Mouse (Mus musculus): Measurements from ENCODE around the gene Agr3. TPM values are rescaled to one million over a fixed set of nuclear protein-coding genes. Genes with fewer than 3 reads are reported as not detected.

Agr3 gene
- not detected in 2 replicates for total RNA-seq (2015; ENCODE audit: low replicate concordance)
- not detected in 2 replicates for total RNA-seq (2017; ENCODE audit: low replicate concordance)

DNA sequence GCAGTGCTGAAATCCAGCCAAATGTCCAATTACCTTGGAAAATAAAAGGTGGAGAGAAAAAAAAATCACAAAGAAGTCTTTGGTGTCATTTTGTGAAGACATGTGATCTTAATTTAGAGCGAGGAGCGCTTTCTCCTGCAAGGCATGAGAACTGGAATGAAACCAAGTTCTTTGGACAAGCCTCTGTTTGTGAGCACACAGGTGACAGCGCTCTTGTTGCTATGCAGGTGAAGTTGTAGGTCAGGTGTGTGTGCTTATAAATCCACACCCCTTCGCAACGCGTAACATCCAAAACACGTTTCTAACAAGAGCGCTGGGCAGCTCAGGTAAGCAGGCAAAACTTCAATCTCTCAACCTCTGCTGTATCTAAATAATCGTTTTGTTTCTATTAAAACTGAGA is at the start of gene Agr3:
Gene Agr3 (plus strand): TSS at position 219 of the 400 bp plus-strand sequence.
- no peak for ATAC-seq (replicated peaks; ENCODE audit: low FRiP score, poor library complexity, severe bottlenecking)

- no peak for ATAC-seq (replicated peaks; ENCODE audit: low FRiP score, poor library complexity, severe bottlenecking)
These were observed 40.4 kb upstream of the Agr3 start for GRCm38 (mm10) chr12:35884892-35885558.

- no peak for ATAC-seq (replicated peaks; ENCODE audit: low FRiP score, poor library complexity, severe bottlenecking)
These were observed 36.0 kb upstream of the Agr3 start for GRCm38 (mm10) chr12:35889383-35889782.

GRCm38 (mm10) chr12:35890756-35891155 is 34.7 kb upstream of the Agr3 start:
- ATAC-seq (replicated peaks; ENCODE audit: low FRiP score, poor library complexity, severe bottlenecking): no peak

- no peak for ATAC-seq (replicated peaks; ENCODE audit: low FRiP score, poor library complexity, severe bottlenecking)
These were observed 31.0 kb upstream of the Agr3 start for GRCm38 (mm10) chr12:35894304-35894900.

DNA sequence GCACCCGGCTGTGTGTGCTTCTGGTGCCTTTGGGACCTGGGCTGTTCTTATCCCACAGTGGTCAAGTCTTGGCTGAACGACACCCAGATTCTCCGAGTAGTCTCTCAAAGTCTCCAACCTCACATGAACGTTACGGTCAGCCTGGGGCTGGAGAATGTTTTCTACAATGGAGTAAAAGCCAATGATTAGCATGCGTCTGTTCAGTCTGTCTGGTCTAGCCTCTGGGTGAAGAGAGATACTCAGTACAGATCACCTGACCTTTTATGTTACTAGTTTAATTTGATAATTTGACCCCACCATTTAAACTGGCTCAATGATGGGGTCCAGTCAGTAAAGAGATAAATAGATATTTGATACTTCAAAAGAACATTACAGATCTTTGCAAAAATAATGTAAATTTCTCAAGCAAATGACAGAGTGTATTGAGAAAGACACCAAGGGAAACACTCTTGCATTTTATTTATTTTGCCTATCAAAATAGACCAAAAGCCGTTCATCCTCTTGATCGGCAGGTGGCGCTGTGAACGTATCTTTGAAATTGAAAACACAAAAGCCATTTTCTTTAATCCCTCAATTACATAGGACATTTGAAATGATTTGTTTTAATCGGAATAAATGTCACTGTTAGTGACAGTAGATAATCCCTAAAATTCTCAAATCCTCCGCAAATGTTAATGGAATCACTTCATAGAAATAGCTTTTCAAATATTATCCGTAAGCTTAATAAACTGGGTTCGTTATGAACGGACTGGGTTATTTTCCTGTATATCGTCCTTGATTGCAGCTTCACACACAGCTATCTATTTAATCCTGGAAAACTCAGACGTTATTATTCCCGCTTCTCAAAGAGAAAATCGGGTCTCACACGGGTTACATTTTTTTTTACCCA is 29.3 kb upstream of the Agr3 start:
- no peak for ATAC-seq (replicated peaks; ENCODE audit: low FRiP score, poor library complexity, severe bottlenecking)

GRCm38 (mm10) chr12:35896764-35897282 is 28.6 kb upstream of the Agr3 start:
- ATAC-seq (replicated peaks; ENCODE audit: low FRiP score, poor library complexity, severe bottlenecking): no peak

GRCm38 (mm10) chr12:35910632-35911031 is 14.8 kb upstream of the Agr3 start:
- no peak for ATAC-seq (replicated peaks; ENCODE audit: low FRiP score, poor library complexity, severe bottlenecking)

- no peak for ATAC-seq (replicated peaks; ENCODE audit: low FRiP score, poor library complexity, severe bottlenecking)
These were observed 9.6 kb upstream of the Agr3 start for GRCm38 (mm10) chr12:35915813-35916212.

DNA sequence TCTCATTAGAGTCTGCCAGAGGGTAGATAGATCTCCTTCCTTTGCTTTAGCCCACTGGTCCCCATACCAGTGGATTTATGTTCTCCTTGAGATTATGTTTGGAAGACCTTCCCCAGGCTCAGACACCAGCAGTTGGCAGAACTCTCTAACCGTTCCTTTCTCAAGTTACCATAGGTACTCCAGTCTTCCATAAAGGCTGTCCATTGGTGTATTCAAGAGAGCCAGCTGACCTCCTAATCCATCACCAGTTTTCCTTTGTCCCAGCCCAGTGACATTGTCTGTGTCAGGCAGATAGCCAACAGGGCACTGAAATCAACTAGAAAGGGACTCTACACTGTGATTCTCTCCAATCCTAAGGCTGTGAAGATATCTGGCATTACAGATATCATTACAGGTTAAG is 9.0 kb upstream of the Agr3 start:
- ATAC-seq (replicated peaks; ENCODE audit: low FRiP score, poor library complexity, severe bottlenecking): no peak

GRCm38 (mm10) chr12:35918031-35918430 is 7.4 kb upstream of the Agr3 start:
- no peak for ATAC-seq (replicated peaks; ENCODE audit: low FRiP score, poor library complexity, severe bottlenecking)

DNA sequence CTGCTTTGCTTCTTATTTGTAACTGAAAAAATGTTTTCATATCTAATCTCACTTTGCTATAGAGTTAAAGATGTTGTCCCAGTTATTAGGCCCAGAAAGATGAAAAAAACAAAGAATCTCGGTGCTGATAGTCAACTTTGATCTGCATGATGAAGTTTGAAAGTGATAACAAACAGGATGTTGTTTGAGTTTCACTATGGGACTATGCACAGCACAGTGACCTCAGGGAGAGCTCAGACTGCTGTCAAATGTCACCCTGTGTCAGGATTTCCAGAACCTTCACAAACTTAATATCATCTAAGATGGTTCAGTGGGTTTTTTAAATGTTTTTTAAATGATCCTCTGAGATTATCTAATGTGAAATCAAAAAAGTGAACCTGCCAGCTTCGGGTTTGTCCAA is 2.4 kb downstream of the Agr3 start:
- no peak for ATAC-seq (replicated peaks; ENCODE audit: low FRiP score, poor library complexity, severe bottlenecking)

DNA sequence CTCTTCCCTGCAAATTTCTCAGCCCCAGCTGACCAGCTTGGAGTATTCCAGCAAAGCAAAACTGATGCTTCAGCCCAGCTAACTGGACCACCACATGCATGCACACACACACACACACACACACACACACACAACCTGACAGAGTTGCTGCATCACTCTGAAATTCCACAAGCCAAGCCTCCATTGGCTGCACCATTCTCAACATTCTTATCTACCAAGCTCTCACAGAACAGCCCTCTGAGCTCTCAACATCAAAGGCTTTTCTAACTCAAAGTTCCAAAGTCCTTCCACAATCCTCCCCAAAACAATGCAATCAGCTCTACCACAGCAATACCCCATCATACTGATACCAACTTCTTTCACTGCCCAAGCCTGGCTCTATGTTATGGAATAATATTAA is 7.4 kb downstream of the Agr3 start:
- no peak for ATAC-seq (replicated peaks; ENCODE audit: low FRiP score, poor library complexity, severe bottlenecking)

DNA sequence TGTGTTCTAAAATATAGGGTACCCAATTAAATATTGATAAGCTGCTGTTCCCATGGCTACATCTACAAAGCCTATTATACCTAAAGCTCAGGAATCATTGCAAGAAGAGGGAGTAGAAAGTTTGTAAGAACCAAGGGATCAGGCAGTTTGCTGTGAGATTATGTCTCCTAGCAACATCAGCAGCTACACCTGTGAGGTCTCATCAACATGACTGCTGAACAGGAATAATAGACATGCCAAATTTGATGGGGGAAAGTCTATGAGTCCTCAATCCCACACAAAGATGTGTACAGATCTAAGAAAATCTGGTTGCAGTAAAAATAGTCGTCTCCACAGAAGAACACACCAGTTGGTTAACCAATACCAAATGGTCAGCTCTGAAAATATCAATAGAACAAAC is 26.3 kb downstream of the Agr3 start:
- no peak for ATAC-seq (replicated peaks; ENCODE audit: low FRiP score, poor library complexity, severe bottlenecking)

GRCm38 (mm10) chr12:35957235-35957634 is 31.8 kb downstream of the Agr3 start:
- no peak for ATAC-seq (replicated peaks; ENCODE audit: low FRiP score, poor library complexity, severe bottlenecking)

GRCm38 (mm10) chr12:35966098-35966767 is 40.8 kb downstream of the Agr3 start:
- ATAC-seq (replicated peaks; ENCODE audit: low FRiP score, poor library complexity, severe bottlenecking): peak; percentile 55; the same call in 1 of the 2 replicates

GRCm38 (mm10) chr12:35966768-35967141 is 41.3 kb downstream of the Agr3 start:
- no peak for ATAC-seq (replicated peaks; ENCODE audit: low FRiP score, poor library complexity, severe bottlenecking)

DNA sequence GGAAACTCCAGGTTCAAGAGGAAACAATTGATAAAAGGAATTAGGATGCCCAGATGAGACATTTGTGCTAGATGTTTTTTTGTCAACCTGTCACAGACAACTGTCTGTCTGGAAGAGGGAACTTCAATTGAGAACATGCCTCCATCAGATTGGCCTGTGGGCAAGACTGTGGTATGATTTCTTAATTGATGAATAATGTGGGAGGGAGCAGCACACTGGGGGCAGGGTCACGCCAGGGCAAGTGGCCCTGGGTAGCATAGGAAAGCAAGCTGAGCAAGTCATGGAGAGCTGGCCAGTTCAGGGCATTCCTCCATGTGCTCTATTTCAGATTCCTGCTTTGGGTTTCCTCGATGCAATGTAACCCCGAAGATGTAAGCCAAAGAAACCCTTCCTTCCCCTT is 50.5 kb downstream of the Agr3 start:
- no peak for ATAC-seq (replicated peaks; ENCODE audit: low FRiP score, poor library complexity, severe bottlenecking)

GRCm38 (mm10) chr12:35977633-35978246 is 52.3 kb downstream of the Agr3 start:
- no peak for ATAC-seq (replicated peaks; ENCODE audit: low FRiP score, poor library complexity, severe bottlenecking)

- ATAC-seq (replicated peaks; ENCODE audit: low FRiP score, poor library complexity, severe bottlenecking): no peak
These were observed 54.2 kb downstream of the Agr3 start for GRCm38 (mm10) chr12:35979625-35980024.
